Mouse (Mus musculus): ENCODE measurements around the gene Dnajb12.
"Not testable (repeated sequence)": the region's sequence is repeated elsewhere in the genome, so short reads cannot be mapped to it uniquely, and the experiment has no call there.

Dnajb12 gene

GRCm38 (mm10) chr10:59870038-59870437 is 9.3 kb upstream of the Dnajb12 start:
- DNase-seq (ENCODE audit: low spot score) = no peak

GRCm38 (mm10) chr10:59872651-59873050 is 6.7 kb upstream of the Dnajb12 start:
- not testable (repeated sequence) for DNase-seq (ENCODE audit: low spot score)

- DNase-seq (ENCODE audit: low spot score) = no peak
Measured at GRCm38 (mm10) chr10:59873206-59873605, 6.2 kb upstream of the Dnajb12 start.

GRCm38 (mm10) chr10:59873613-59874012 is 5.7 kb upstream of the Dnajb12 start:
- DNase-seq (ENCODE audit: low spot score) = no peak

- no peak for DNase-seq (ENCODE audit: low spot score)
Measured at GRCm38 (mm10) chr10:59875396-59875795, 4.0 kb upstream of the Dnajb12 start.

- not testable (repeated sequence) for DNase-seq (ENCODE audit: low spot score)
Measured at GRCm38 (mm10) chr10:59876698-59877097, 2.7 kb upstream of the Dnajb12 start.

GRCm38 (mm10) chr10:59877421-59878117 is 1.8 kb upstream of the Dnajb12 start:
- DNase-seq (ENCODE audit: low spot score) = no peak

- no peak for DNase-seq (ENCODE audit: low spot score)
Measured at GRCm38 (mm10) chr10:59878823-59879222, 533 bp upstream of the Dnajb12 start.

GRCm38 (mm10) chr10:59880029-59880386 is 652 bp downstream of the Dnajb12 start:
- DNase-seq (ENCODE audit: low spot score) = no peak

- peak; percentile 62 for DNase-seq (ENCODE audit: low spot score)
Measured at GRCm38 (mm10) chr10:59880837-59881236, 1.5 kb downstream of the Dnajb12 start.

- no peak for DNase-seq (ENCODE audit: low spot score)
Measured at GRCm38 (mm10) chr10:59884327-59885173, 5.2 kb downstream of the Dnajb12 start.

- DNase-seq (ENCODE audit: low spot score) = no peak
Measured at GRCm38 (mm10) chr10:59885174-59886080, 6.1 kb downstream of the Dnajb12 start.

GRCm38 (mm10) chr10:59886081-59886466 is 6.7 kb downstream of the Dnajb12 start:
- DNase-seq (ENCODE audit: low spot score) = no peak

GRCm38 (mm10) chr10:59887432-59887831 is 8.1 kb downstream of the Dnajb12 start:
- no peak for DNase-seq (ENCODE audit: low spot score)

- no peak for DNase-seq (ENCODE audit: low spot score)
Measured at GRCm38 (mm10) chr10:59889339-59889738, 10.0 kb downstream of the Dnajb12 start.

GRCm38 (mm10) chr10:59889953-59890751 is 10.8 kb downstream of the Dnajb12 start:
- no peak for DNase-seq (ENCODE audit: low spot score)

- no peak for DNase-seq (ENCODE audit: low spot score)
Measured at GRCm38 (mm10) chr10:59892977-59893376, 13.6 kb downstream of the Dnajb12 start.

GRCm38 (mm10) chr10:59894251-59895160 is 15.2 kb downstream of the Dnajb12 start:
- DNase-seq (ENCODE audit: low spot score) = peak; percentile 67

GRCm38 (mm10) chr10:59895460-59896186 is 16.3 kb downstream of the Dnajb12 start:
- DNase-seq (ENCODE audit: low spot score) = no peak

- no peak for DNase-seq (ENCODE audit: low spot score)
Measured at GRCm38 (mm10) chr10:59896211-59896610, 16.9 kb downstream of the Dnajb12 start.
